Mouse (Mus musculus) embryo, embryonic 10 days (tissue): ENCODE measurements around the gene Trp73.
A peak's percentile ranks its signal among the peaks of the same experiment; 100 is the strongest.

Experiments used
- DNase-seq: peaks from one replicate; pipeline ENCODE4 v3.0.0-alpha.2; 2015; ENCODE audit warnings: low spot score

The Trp73 gene

GRCm38 (mm10) chr4:154140182-154140212, at the start of gene Trp73:
Gene Trp73 (minus strand): TSS chr4:154140208.
- DNase-seq, result no peak

- DNase-seq, result no peak
These were observed 48.9 kb upstream of the Trp73 start for GRCm38 (mm10) chr4:154188948-154189347.

GRCm38 (mm10) chr4:154186002-154186537, 46.1 kb upstream of the Trp73 start:
- no peak for DNase-seq

GRCm38 (mm10) chr4:154185001-154185400, 45.0 kb upstream of the Trp73 start:
- no peak for DNase-seq

- DNase-seq, result no peak
These were observed 43.6 kb upstream of the Trp73 start for GRCm38 (mm10) chr4:154183566-154183965.

- no peak for DNase-seq
These were observed 41.0 kb upstream of the Trp73 start for GRCm38 (mm10) chr4:154181001-154181400.

- peak; percentile 69 for DNase-seq
These were observed 37.2 kb upstream of the Trp73 start for GRCm38 (mm10) chr4:154177257-154177656.

GRCm38 (mm10) chr4:154171931-154172604, 32.1 kb upstream of the Trp73 start:
- DNase-seq, result no peak

GRCm38 (mm10) chr4:154171151-154171930, 31.3 kb upstream of the Trp73 start:
- DNase-seq, result peak; percentile 57

- peak; percentile 85 for DNase-seq
These were observed 30.6 kb upstream of the Trp73 start, which contains the start of gene Megf6 for GRCm38 (mm10) chr4:154170506-154171150. Gene Megf6 (plus strand): TSS chr4:154170730.

GRCm38 (mm10) chr4:154170021-154170420, 30.0 kb upstream of the Trp73 start:
- DNase-seq, result no peak

- peak; percentile 80 for DNase-seq
These were observed 27.0 kb upstream of the Trp73 start for GRCm38 (mm10) chr4:154167053-154167452.

- peak; percentile 83 for DNase-seq
These were observed 23.3 kb upstream of the Trp73 start for GRCm38 (mm10) chr4:154163296-154163695.

GRCm38 (mm10) chr4:154160538-154161390, 20.8 kb upstream of the Trp73 start, which contains the start of gene Tprgl:
Gene Tprgl (minus strand): TSS chr4:154160666.
- DNase-seq, result peak; percentile 96

GRCm38 (mm10) chr4:154159961-154160537, 20.0 kb upstream of the Trp73 start:
- DNase-seq, result peak; percentile 17

- peak; percentile 94 for DNase-seq
These were observed 19.0 kb upstream of the Trp73 start for GRCm38 (mm10) chr4:154159002-154159401.

- no peak for DNase-seq
These were observed 18.1 kb upstream of the Trp73 start for GRCm38 (mm10) chr4:154157970-154158662.

- no peak for DNase-seq
These were observed 16.0 kb upstream of the Trp73 start for GRCm38 (mm10) chr4:154156050-154156449.

GRCm38 (mm10) chr4:154154104-154154503, 14.1 kb upstream of the Trp73 start:
- no peak for DNase-seq

- DNase-seq, result no peak
These were observed 6.3 kb upstream of the Trp73 start for GRCm38 (mm10) chr4:154146342-154146741.

GRCm38 (mm10) chr4:154144712-154145111, 4.7 kb upstream of the Trp73 start:
- DNase-seq, result no peak
